Mouse (Mus musculus) ES-E14 (cell line): Measurements from ENCODE around the gene 2310039H08Rik. TPM values are rescaled to one million over a fixed set of nuclear protein-coding genes. Genes with fewer than 3 reads are reported as not detected.
A peak's percentile ranks its signal among the peaks of the same experiment; 100 is the strongest.
"Not testable (repeated sequence)": the region's sequence is repeated elsewhere in the genome, so short reads cannot be mapped to it uniquely, and the experiment has no call there.

Source experiments
- DNase-seq: peaks from one replicate; pipeline ENCODE4 v3.0.0-alpha.2; 2013; ENCODE audit warnings: low read depth, low spot score
- H3K27ac ChIP-seq: 2 replicates; pipeline ENCODE4 v1.5.1; 2012; ENCODE audit warnings: low read depth, mild to moderate bottlenecking, low read length, moderate library complexity, mixed read lengths; ENCODE audit not compliant: poor library complexity, insufficient read depth, severe bottlenecking
- H3K36me3 ChIP-seq: 2 replicates; pipeline ENCODE4 v1.6.1; 2012; ENCODE audit warnings: mild to moderate bottlenecking, low read length, moderate library complexity, mixed read lengths; ENCODE audit not compliant: control insufficient read depth, poor library complexity, insufficient read depth, severe bottlenecking
- H3K4me1 ChIP-seq, 2 experiments: fragments of 150-350 bp in 1 of 2; sonication (generic) in 1 of 2; 2 replicates each; pipeline ENCODE4 v1.6.1; 2012; ENCODE audit warnings: low read length in 2 of 2, mild to moderate bottlenecking in 1 of 2, mixed read lengths in 1 of 2; ENCODE audit not compliant: control insufficient read depth in 2 of 2, insufficient read depth in 2 of 2, poor library complexity in 1 of 2
- H3K4me3 ChIP-seq, 2 experiments: fragments of 150-350 bp in 1 of 2; sonication (generic) in 1 of 2; 2 replicates each; pipeline ENCODE4 v1.5.1; 2012; ENCODE audit warnings: low read length in 2 of 2, low read depth in 1 of 2, mild to moderate bottlenecking in 1 of 2, mixed read lengths in 1 of 2; ENCODE audit not compliant: insufficient read depth in 1 of 2, poor library complexity in 1 of 2, severe bottlenecking in 1 of 2
- H3K9ac ChIP-seq: 2 replicates; pipeline ENCODE4 v1.6.1; 2012; ENCODE audit warnings: low read depth, mild to moderate bottlenecking, low read length, mixed read lengths; ENCODE audit not compliant: poor library complexity, insufficient read depth, severe bottlenecking
- H3K9me3 ChIP-seq: fragments of 150-350 bp; sonication (generic); 2 replicates; pipeline ENCODE4 v1.6.1; 2012; ENCODE audit warnings: low read depth, mild to moderate bottlenecking, low read length; ENCODE audit not compliant: control insufficient read depth, insufficient read depth
- CHD2 ChIP-seq: IDR thresholded peaks from 2 replicates; pipeline ENCODE4 v1.6.1; 2014; ENCODE audit warnings: mild to moderate bottlenecking, low read depth, low read length, inconsistent platforms
- HCFC1 ChIP-seq: IDR thresholded peaks from 2 replicates; pipeline ENCODE4 v1.6.1; 2012; ENCODE audit warnings: low read length, inconsistent platforms, borderline replicate concordance; ENCODE audit not compliant: insufficient read depth
- MAFK ChIP-seq: IDR thresholded peaks from 2 replicates; pipeline ENCODE4 v1.6.1; 2014; ENCODE audit warnings: mild to moderate bottlenecking, low read depth, low read length, inconsistent platforms; ENCODE audit not compliant: insufficient read depth
- ZC3H11A ChIP-seq: IDR thresholded peaks from 2 replicates; pipeline ENCODE4 v1.6.1; 2012; ENCODE audit warnings: low read depth, mild to moderate bottlenecking, inconsistent platforms, low read length, borderline replicate concordance
- ZNF384 ChIP-seq: IDR thresholded peaks from 2 replicates; pipeline ENCODE4 v1.6.1; 2012; ENCODE audit warnings: low read depth, low read length, inconsistent platforms
- in situ Hi-C, 2 experiments: fragments of 600-800 bp; cut with MboI; formaldehyde crosslinking; loops; one replicate each; pipeline ENCODE4 v1.15.1; 2025; ENCODE audit warnings: low sequenced_read_pairs in 2 of 2, inconsistent platforms in 1 of 2; ENCODE audit not compliant: unreplicated experiment in 2 of 2
- total RNA-seq: library from RNA; depleted of rRNA; stranded (reverse); fragments of 300-350 nt; gene quantifications from 2 replicates; pipeline ENCODE4 v1.2.3, GENCODE M21; 2012

2310039H08Rik gene
- total RNA-seq, 1 experiment: 19.5 TPM

DNA sequence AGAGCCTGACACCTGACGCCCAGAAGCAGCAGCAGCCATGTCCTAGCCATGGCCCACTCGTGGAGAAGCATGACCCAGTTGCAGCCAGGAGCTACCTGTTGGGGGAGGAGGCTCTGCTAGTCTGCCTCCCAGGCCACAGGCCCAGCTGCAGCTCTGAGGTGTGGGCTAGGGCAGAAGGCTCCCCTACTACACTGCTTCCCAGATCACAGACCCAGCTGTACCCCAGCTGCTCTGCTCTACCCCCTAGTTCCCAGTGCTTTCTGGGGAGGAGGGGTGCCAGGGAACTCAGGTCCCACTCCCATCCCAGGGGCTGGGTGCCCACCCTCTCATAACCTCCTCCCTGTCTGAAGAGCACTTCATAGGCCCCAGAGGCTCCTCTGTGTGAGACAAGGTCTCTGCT is 8.9 kb upstream of the 2310039H08Rik start, which contains the start of gene Ptcra:
Gene Ptcra, minus strand, starts transcription at position 169 of the 400 bp plus-strand sequence.
- Histone ChIP-seq H3K9ac (no peak within 1 kb of the TSS), H3K9me3 (no peaks in the 10 kb centered on the region), H3K27ac (no peak within 1 kb of the TSS), H3K4me1 (peaks cover 0 to 11% of the 10 kb centered on the region in 2 experiments; a peak in 1 of 4 replicates), H3K4me3 (no peak within 1 kb of the TSS), H3K36me3 (no peaks in the 10 kb centered on the region)
- no peak for DNase-seq
- TF ChIP-seq MAFK: no peak
- in situ Hi-C loops: no loop called here

DNA sequence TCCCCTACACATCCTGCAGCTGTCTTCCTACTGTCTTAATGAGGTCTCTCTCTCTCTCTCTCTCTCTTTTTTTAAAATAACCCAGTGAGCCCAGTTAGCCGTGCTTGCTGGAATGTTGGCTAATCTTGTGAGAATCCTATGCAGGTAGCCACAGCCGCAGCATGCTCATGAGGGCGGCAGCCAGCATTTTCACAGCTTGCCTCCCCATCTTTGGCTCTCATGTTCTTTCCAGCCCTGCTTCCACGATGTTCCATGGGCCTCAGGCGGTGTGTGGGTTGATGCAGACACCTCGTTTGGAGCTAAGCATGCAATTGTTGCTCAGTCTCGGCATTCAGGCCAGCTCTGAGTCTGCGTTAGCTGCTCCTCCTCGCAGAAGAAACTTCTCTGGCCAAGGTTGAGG is 7.5 kb upstream of the 2310039H08Rik start:
- H3K36me3 ChIP-seq, H3K27ac ChIP-seq, H3K9ac ChIP-seq, H3K4me3 ChIP-seq, DNase-seq, H3K9me3 ChIP-seq, in situ Hi-C loops: not testable (repeated sequence)
- peaks cover 0 to 11% of the 10 kb centered on the region in 2 experiments; a peak in 1 of 4 replicates for H3K4me1 ChIP-seq

DNA sequence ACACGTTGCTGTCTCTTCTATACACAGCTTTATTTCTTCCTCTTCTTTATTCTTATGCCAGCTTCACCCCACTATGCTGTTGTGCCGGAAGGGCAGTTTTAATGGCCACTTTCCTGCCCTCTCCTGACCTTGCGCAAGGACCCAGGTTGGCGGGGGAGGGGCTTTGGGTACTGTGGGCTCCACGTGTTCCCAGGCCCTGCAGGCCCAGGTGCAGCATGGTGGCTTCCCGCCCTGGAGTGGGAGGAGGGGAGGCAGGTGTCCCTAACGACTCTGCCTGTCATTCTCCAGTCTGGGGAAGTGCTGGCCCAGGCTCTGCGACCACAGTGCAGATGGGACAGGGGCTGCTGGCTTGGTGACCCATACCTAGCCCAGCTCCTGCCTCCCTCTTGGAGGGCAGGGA is 4.6 kb upstream of the 2310039H08Rik start:
- no peak for TF ChIP-seq CHD2
- no peak for TF ChIP-seq ZC3H11A
- no peak for TF ChIP-seq ZNF384
- TF ChIP-seq HCFC1: no peak
- no peak for TF ChIP-seq MAFK
- Histone ChIP-seq H3K9me3 (no peaks in the 10 kb centered on the region), H3K9ac (peak overlapping the region; percentile 23; the same call in 1 of the 2 replicates), H3K36me3 (no peaks in the 10 kb centered on the region), H3K4me3 (peak overlapping the region in 1 of 2 experiments; percentile 5; a peak in 1 of 4 replicates), H3K27ac (no peak overlapping the region), H3K4me1 (peaks cover 0 to 15% of the 10 kb centered on the region in 2 experiments; a peak in 3 of 4 replicates)
- in situ Hi-C loops: no loop called here
- DNase-seq: no peak

DNA sequence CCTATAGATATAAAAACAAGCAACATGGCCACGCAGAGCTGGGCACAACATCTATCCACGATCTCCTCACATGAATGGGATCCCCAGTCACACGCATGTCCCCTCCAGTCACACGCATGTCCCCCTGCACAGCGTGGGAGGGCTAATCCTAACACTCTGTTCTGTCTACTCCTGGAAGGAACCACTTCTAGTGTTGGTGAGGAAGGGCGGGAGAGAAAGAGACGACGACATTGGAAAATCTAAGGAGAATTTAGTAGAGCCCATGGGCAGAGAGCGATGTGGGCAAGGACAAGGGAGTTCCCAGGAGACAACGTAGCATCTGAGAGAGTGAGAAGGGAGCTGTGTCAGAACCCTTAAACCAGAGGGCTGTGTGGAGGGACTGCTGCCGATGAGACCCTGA is 1.9 kb upstream of the 2310039H08Rik start:
- TF ChIP-seq ZC3H11A (no peak), MAFK (no peak), ZNF384 (no peak)
- Histone ChIP-seq H3K9ac (no peak overlapping the region; the same call in 1 of the 2 replicates), H3K36me3 (peaks cover 8% of the 10 kb centered on the region), H3K9me3 (no peaks in the 10 kb centered on the region), H3K27ac (no peak overlapping the region), H3K4me1 (peaks cover 0 to 13% of the 10 kb centered on the region in 2 experiments; a peak in 3 of 4 replicates), H3K4me3 (no peak overlapping the region)
- in situ Hi-C loops: no loop called here
- DNase-seq: no peak

DNA sequence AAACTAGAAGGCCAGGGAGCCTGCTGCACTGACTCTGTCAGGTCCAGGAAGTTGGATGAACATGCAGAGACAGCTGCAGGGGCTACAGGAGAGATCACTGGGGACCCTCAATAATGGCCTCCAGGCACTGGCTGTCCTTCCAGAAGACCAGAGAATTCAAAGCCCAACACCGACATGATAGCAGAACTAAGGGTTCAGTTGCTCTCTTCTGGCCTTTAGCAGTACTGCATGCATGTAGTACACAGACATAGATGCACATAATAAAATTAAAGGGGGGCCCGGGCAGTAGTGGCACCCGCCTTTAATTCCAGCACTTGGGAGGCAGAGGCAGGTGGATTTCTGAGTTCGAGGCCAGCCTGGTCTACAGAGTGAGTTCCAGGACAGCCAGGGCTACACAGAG is 1.4 kb upstream of the 2310039H08Rik start:
- no peak overlapping the region; the same call in 1 of the 2 replicates for H3K9ac ChIP-seq
- peaks cover 0 to 13% of the 10 kb centered on the region in 2 experiments; a peak in 3 of 4 replicates for H3K4me1 ChIP-seq
- H3K36me3 ChIP-seq: peaks cover 13% of the 10 kb centered on the region
- in situ Hi-C loops: no loop called here
- no peak overlapping the region for H3K27ac ChIP-seq
- no peaks in the 10 kb centered on the region for H3K9me3 ChIP-seq
- H3K4me3 ChIP-seq: no peak overlapping the region
- DNase-seq: no peak
- no peak for TF ChIP-seq MAFK
- TF ChIP-seq CHD2: no peak
